Mouse (Mus musculus) brain, embryonic 18.5 days (tissue): Measurements from ENCODE around the gene Tnfrsf4.

Source experiments
- DNase-seq: peaks from one replicate; pipeline ENCODE4 v3.0.0-alpha.2; 2012; ENCODE audit warnings: low read depth, low spot score

Gene Tnfrsf4

GRCm38 (mm10) chr4:156013637-156014036 is at the start of gene Tnfrsf4:
Tnfrsf4 (plus strand) TSS chr4:156013843.
- DNase-seq, result no peak

DNA sequence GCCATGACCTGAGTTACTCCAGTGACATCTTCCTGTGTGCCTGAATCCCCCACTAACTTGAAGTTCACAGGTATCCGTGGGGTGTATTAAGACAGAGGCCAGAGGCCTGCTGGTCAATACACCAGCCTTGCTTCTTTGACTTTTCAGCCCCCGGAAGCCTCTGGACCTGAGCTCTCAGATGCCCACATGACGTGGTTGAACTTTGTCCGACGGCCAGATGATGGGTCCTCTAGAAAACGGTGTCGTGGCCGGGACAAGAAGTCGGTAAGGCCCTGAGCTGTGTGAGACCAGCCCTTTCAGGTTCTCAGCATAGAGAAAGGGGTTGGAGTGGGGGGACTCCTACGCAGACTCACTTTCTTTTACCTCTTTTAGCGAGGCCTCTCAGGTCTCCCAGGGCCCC is 49.2 kb upstream of the Tnfrsf4 start:
- no peak for DNase-seq

- no peak for DNase-seq
Measured at GRCm38 (mm10) chr4:155969043-155969653, 44.5 kb upstream of the Tnfrsf4 start.

DNA sequence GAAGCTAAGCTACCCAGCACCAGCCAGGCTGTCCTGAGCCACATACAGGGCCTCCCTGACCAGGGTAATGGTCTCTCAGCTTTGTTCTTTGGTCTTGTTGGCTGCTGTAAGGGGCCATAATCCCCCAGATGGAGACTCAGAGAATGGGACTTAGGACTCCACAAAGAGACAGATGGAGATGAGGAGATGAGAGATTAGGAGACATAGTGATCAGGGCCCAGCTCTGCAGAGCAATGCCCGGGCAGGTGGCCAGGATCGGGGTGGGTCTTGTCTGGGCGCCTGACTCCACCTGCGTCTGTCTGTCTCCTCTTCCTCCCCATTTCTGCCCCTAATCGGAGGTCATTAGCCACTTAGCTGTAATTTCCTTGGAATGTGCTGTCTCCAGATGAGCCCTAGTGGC is 43.4 kb upstream of the Tnfrsf4 start:
- no peak for DNase-seq

- no peak for DNase-seq
Measured at GRCm38 (mm10) chr4:155972651-155973050, 41.0 kb upstream of the Tnfrsf4 start.

DNA sequence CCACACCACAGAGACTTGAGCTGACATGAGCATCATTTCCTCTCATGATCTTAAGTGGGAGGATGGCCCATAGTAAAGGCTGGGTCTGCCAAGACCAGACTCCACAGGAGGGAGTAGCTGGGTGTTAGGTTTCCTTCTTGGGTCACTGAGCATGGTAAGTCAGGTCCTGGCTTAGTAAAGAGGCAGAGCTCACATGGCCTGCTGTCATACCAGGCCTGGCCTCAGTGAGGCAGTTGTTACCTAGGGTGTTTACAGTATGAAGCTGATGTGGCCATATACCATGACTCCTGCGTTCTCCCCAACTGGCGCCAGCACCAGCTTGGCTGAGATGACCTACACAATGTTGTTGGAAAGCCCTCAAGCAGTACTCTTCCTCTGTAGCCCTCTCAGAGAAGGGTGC is 40.4 kb upstream of the Tnfrsf4 start:
- DNase-seq, result no peak

DNA sequence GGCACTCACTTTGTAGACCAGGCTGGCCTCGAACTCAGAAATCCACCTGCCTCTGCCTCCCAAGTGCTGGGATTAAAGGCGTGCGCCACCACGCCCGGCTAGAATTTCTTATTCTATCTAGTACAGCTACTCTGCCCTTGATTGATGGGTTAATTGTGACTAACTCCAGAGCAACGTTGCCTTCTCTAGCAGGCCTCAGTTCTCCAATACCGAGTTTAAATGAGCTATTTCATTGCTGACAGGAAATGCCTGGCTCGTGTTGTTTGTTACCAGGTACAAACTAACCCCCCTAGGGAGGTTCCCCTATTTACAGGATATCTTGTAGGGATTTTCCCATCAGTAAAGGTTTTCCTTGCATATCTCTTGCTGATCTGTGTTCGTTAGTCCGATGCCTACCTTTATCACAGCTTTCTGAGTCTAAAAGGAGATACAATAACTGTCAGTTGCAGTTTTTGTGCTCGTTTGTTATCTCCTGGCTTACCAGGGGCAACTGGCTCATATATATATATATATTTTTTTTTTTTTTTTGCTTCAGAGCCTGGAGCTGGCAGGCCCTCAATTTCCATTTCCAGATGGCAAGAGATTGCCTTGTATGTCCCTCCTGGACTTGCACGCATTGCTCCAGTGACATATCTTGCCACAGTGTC is 32.1 kb upstream of the Tnfrsf4 start:
- DNase-seq, result no peak

- DNase-seq, result no peak
Measured at GRCm38 (mm10) chr4:155983788-155984187, 29.9 kb upstream of the Tnfrsf4 start.

- no peak for DNase-seq
Measured at GRCm38 (mm10) chr4:155991211-155991907, 22.3 kb upstream of the Tnfrsf4 start.

DNA sequence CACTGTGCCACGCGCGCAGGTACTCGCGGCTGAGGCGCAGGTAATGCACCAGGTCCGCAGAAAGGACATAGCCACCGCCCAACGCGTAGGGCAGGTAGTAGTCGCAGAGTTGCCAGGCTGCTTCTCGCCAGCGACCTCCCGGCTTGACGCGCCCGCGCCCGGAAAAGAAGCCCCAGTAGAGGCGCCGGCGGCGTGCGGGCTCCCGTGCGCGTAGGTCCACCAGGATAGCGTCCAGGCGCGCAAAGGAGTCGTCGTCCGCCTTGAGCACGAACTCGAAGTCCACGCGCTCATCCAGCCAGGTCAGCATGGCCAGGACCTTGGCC is 21.8 kb upstream of the Tnfrsf4 start:
- no peak for DNase-seq

GRCm38 (mm10) chr4:155992241-155992905 is 21.3 kb upstream of the Tnfrsf4 start, which contains the start of the genes B3galt6 and Sdf4:
B3galt6 (minus strand) TSS chr4:155992649.
Sdf4 (plus strand) TSS chr4:155992872.
- DNase-seq, result no peak

DNA sequence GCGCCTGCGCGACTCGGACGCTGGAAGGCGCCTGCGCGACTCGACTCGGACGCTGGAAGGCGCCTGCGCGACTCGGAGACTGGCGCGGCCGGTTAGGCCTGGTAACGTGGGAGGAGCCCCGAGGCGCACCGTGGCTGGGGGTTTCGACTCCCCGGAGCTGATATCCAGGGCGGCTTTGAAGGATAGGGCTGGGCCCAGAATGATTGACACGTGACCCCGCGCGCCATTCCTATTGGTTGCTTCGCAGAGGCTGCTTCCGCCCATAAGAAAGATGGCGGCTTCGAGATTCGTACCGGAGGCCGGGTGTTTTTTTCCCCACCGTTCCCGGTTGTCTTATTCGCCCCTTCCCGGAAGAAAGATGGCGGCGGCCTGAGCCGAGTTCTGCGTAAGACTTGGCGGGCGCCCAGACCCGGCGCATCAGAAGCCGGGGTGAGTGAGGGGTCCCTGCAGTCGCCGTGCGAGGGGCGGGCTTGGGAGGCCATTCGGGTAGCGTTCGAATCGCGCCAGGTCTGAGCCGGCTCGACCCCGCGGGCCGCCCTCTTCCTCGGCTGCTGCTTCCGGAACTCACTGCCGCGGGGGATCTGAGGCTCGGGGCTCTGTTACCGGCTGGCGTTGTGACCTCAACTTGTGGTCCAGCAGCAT is 20.6 kb upstream of the Tnfrsf4 start:
- DNase-seq, result peak; percentile 93

GRCm38 (mm10) chr4:155993606-155994005 is 20.0 kb upstream of the Tnfrsf4 start:
- DNase-seq, result no peak

DNA sequence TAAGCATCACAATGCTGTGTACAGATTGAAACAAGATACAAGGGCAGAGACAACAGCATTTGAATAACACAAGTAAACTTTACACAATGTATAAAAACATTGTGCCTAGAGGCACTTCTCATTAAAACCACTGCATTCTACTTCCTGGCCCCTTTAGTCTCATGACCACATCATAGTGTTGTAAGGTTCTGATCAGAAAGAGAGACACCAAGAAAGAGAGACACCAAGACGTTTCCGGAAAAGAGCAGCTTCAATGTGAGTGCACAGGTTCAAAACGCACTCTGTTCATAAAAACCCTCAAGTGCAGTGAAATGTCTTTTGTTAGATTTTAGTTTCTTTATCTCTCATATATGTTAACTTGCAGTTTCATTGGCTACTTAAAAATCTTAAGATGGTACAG is 9.5 kb upstream of the Tnfrsf4 start:
- DNase-seq, result no peak

GRCm38 (mm10) chr4:156008369-156008768 is 5.3 kb upstream of the Tnfrsf4 start:
- DNase-seq, result no peak

DNA sequence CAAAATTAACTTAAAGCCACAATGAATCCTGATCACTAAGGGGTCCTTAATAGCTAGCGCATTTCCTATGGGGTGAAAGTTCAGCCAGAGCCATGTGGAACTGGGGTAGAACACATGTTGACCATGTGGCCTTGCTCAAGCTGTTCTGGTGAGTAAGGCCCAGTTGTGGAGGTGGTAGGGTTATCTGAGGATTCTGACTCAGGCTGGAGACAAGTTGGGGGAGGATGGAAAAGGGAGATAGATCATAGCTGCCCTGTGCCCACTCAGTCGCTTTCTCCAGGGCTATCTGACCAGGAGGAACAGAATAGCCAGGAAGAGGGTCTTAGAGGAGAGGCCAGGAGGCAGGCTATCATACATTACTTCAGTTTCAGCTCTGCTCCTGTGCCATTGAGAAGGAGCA is 793 bp downstream of the Tnfrsf4 start:
- DNase-seq, result no peak

- DNase-seq, result no peak
Measured at GRCm38 (mm10) chr4:156019771-156020170, 6.1 kb downstream of the Tnfrsf4 start.

GRCm38 (mm10) chr4:156021381-156021780 is 7.7 kb downstream of the Tnfrsf4 start:
- DNase-seq, result no peak

DNA sequence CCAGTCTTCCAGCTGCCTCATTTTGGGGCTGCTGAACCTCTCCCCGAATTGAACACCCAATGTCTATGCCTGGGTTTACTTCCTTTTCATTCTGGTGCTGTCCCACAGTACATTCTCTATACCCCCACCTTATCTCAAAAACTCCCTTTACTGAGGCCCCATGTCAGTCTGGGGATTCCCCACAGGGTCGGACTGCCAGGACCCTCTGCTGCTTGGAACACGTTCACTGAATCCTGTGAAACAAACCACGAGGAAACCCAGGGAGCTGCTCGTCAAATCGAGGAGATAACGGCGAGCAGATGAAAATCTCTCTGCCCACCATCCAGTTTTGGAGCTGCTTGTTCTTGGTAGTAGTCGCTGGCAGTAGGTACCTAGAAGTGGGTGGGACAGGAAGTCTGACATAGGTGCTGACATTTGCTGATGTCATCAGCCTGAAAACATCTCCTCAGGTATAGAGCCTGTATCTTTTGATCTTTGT is 8.3 kb downstream of the Tnfrsf4 start:
- DNase-seq, result no peak

- no peak for DNase-seq
Measured at GRCm38 (mm10) chr4:156023520-156023919, 9.9 kb downstream of the Tnfrsf4 start.

DNA sequence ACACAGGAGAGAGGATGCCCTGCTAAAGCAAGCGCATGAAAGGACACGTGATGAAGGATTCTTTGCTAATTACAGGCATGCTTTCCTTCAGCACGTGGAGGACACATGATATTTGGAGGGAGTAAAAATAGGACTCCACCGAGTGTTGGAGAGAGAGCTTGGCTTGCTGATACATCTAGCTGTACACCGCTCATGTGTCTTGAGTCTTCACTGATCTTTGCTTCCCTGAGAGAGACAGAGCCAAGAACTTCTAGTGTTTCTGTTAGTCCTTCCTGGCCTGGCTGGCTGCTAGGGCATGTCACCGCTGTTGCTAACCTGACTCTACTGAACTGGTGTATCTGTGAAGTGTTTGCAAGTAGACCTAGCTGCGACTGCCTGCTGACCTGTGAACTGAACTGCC is 10.5 kb downstream of the Tnfrsf4 start:
- DNase-seq, result no peak

DNA sequence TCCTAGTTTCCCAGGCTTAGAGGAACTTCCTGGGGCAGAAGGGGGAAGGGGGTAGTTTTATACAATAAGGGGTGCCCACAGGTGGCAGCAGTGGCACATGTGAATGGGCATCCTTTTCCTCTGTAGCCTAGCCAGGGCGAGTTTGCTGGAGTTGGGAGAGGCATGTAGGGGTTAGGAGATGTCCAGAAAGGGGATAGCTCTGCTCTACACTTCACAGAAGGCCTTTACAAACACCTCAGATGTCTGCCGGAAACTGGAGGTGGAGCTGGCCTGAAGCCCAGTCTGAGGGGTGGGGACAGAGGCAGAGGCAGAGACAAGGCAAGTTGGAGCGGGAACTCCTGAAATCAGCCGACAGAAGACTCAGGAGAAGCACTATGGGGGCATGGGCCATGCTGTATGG is 12.4 kb downstream of the Tnfrsf4 start, which contains the start of gene Tnfrsf18:
TSS of gene Tnfrsf18 (plus strand) at position 152 of the 400 bp plus-strand sequence.
- no peak for DNase-seq
